Mouse (Mus musculus): ENCODE results near the gene Acsf2. TPM values are rescaled to one million over a fixed set of nuclear protein-coding genes. Genes with fewer than 3 reads are reported as not detected.

Gene Acsf2
- total RNA-seq, 2 experiments from 2014 or later, result 14.3 to 14.4 TPM

GRCm38 (mm10) chr11:94622162-94622561 is 20.5 kb upstream of the Acsf2 start:
- no peak overlapping the region for H3K4me3 ChIP-seq
- no peak overlapping the region for H3K27ac ChIP-seq
- DNase-seq (ENCODE audit: extremely low spot score in 1 of 2, low spot score in 2 of 2), result no peak
- no peak for TF ChIP-seq CTCF (IDR thresholded peaks at IDR 0.05)
- intact Hi-C loops (cut with DNase I), result no loop called here

DNA sequence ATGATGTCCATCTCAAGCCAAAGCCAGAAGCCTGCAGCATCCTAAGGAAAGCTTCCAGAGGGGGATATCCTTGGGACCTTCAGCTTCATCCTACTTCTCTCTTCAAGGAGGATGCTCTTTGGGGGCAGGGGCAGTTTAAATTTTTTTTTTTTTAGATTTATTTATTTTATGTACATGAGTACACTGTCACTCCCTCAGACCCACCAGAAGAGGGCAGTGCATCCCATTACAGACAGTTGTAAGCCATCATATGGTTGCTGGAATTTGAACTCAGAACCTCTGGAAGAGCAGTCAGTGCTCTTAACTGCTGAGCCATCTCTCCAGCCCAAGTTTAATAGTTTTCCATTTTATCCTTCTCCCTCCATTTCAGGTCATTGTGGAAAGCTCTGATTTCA is 19.8 kb upstream of the Acsf2 start:
- no peak overlapping the region for H3K27ac ChIP-seq
- peak; percentile 25 for TF ChIP-seq CTCF (IDR thresholded peaks at IDR 0.05)
- intact Hi-C loops (cut with DNase I), result no loop called here
- no peak overlapping the region for H3K4me3 ChIP-seq
- no peak for DNase-seq (ENCODE audit: extremely low spot score in 1 of 2, low spot score in 2 of 2)

DNA sequence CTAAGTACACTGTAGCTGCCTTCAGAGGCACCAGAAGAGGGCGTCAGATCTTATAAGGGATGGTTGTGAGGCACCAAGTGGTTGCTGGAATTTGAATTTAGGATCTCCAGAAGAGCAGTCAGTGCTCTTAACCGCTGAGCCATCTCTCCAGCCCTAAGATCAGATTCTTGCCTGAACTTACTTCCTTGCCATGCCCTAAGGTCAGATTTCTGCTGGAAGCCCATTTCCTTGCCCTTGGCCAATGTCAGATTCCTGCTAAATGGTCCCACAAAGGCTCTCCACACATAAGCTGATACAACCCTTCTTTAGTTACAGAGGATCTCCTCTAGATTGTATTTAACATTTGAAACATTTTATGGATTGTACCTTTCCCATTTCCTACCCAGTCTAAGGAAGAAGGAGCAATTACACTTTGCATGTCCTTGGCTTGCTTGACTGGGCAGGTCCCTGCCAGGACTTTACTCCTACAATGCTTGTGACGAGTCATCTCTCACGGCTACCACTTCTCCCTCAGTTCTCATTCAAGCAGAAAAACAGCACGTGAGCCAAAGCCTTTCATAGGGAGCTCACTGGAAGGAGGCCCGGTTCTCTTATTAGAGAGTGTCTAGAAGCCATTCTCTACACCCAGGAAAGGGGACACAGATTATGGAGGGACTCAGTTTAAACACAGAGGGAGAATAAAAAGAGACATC is 19.2 kb upstream of the Acsf2 start:
- DNase-seq (ENCODE audit: extremely low spot score in 1 of 2, low spot score in 2 of 2), result no peak
- Histone ChIP-seq H3K4me3 (no peak overlapping the region), H3K27ac (no peak overlapping the region)
- intact Hi-C loops (cut with DNase I), result no loop called here
- TF ChIP-seq CTCF (IDR thresholded peaks at IDR 0.05), result no peak; the same call in 1 of the 2 replicates

DNA sequence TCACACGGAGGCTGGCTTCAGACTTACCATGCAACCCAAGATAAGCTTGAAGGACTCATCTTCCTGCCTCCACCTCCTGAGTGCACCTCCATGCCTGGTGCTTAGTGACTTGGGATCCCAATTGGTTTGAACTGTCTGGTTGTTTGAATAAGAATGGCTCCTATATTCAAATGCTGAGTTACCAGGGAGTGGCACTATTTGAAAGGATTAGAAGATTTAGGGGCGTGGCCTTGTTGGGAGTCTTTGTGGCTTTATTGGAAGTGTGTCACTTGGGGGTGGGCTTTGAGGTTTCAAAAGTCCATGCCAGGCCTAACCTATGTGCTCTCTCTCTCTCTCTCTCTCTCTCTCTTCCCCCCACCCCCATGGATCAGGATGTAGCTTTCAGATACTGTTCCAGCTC is 16.0 kb upstream of the Acsf2 start:
- Histone ChIP-seq H3K27ac (no peak overlapping the region), H3K4me3 (no peak overlapping the region)
- TF ChIP-seq CTCF (IDR thresholded peaks at IDR 0.05), result no peak
- intact Hi-C loops (cut with DNase I), result loop anchor here (5.0 kb wide), 1 partner anchor 55 kb away; no protein-coding TSS in a partner anchor
- DNase-seq (ENCODE audit: extremely low spot score in 1 of 2, low spot score in 2 of 2), result no peak

GRCm38 (mm10) chr11:94615494-94615893 is 13.8 kb upstream of the Acsf2 start:
- TF ChIP-seq CTCF (IDR thresholded peaks at IDR 0.05), result no peak
- H3K27ac ChIP-seq, result no peak overlapping the region
- intact Hi-C loops (cut with DNase I), result loop anchor here (5.0 kb wide), 1 partner anchor 53 kb away; no protein-coding TSS in a partner anchor

GRCm38 (mm10) chr11:94614603-94615002 is 12.9 kb upstream of the Acsf2 start:
- no peak for DNase-seq (ENCODE audit: extremely low spot score in 1 of 2, low spot score in 2 of 2)
- TF ChIP-seq CTCF (IDR thresholded peaks at IDR 0.05), result no peak
- Histone ChIP-seq H3K27ac (no peak overlapping the region), H3K4me3 (no peak overlapping the region)
- intact Hi-C loops (cut with DNase I), result loop anchor here (5.0 kb wide), 1 partner anchor 52 kb away; no protein-coding TSS in a partner anchor

More at GRCm38 (mm10) chr11:94615494-94615893, 13.8 kb upstream of the Acsf2 start:
- DNase-seq (ENCODE audit: extremely low spot score in 1 of 2, low spot score in 2 of 2), result no peak
- no peak overlapping the region for H3K4me3 ChIP-seq

DNA sequence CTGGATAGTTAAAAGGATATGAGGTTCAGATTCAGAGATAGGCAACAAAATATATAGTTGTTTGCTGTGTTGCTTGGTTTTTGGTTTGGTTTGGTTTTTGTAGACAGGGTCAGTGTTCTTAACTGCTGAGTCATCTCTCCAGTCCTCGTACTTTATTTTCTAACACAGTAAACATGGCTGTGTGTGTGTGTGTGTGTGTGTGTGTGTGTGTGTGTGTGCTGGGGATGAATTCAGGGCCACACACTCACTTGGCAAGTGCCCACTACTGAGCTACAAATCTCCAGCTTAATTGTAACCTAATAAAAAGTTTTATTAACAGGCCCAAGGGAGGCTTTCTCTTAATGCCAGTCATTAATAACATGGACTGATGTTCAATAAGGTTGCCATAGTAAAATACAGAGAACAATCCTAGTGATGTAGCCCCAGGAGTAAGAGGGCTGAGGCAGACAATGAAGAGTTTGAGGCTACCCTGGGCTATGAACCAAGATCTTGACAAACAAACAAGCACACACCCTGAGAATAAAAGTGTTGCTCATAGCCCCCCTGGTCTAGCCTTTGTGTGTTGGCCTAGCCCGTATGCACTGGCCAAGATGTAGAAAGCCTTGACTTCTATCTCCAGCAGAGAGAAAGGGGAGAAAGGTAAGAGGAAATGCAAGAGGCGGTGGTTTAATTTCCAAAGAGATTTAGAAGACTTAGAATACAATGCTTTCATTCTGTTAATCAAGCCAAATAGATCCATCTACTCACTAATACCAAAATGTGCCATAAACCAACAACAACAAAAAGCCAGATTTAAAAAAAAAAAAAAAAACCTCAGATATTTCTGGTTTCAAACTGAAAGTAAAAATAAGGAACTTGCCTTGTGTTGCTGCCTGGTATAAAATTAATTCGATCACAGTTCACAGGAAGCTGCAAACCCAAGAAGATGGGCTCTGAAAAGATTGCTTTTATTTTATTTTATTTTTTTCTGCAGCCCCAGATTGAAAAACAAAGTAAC is 9.4 kb upstream of the Acsf2 start:
- Histone ChIP-seq H3K27ac (no peak overlapping the region), H3K4me3 (no peak overlapping the region)
- DNase-seq (ENCODE audit: extremely low spot score in 1 of 2, low spot score in 2 of 2), result no peak
- TF ChIP-seq CTCF (IDR thresholded peaks at IDR 0.05), result no peak
- intact Hi-C loops (cut with DNase I), result no loop called here

GRCm38 (mm10) chr11:94602356-94602955 is 785 bp upstream of the Acsf2 start:
- Histone ChIP-seq H3K4me3 (no peak overlapping the region), H3K27ac (no peak overlapping the region)
- intact Hi-C loops (cut with DNase I), result loop anchor here (5.0 kb wide), 1 partner anchor 35 kb away; the partner anchor contains the start of gene Chad
- no peak for DNase-seq (ENCODE audit: extremely low spot score in 1 of 2, low spot score in 2 of 2)
- no peak for TF ChIP-seq CTCF (IDR thresholded peaks at IDR 0.05)

- no peak for TF ChIP-seq CTCF (IDR thresholded peaks at IDR 0.05)
- intact Hi-C loops (cut with DNase I), result loop anchor here (5.0 kb wide), 1 partner anchor 33 kb away; the partner anchor contains the start of gene Chad
- no peak overlapping the region for H3K27ac ChIP-seq
- DNase-seq (ENCODE audit: extremely low spot score in 1 of 2, low spot score in 2 of 2), result no peak
- no peak overlapping the region for H3K4me3 ChIP-seq
These were observed 1.2 kb downstream of the Acsf2 start for GRCm38 (mm10) chr11:94600447-94600846.

DNA sequence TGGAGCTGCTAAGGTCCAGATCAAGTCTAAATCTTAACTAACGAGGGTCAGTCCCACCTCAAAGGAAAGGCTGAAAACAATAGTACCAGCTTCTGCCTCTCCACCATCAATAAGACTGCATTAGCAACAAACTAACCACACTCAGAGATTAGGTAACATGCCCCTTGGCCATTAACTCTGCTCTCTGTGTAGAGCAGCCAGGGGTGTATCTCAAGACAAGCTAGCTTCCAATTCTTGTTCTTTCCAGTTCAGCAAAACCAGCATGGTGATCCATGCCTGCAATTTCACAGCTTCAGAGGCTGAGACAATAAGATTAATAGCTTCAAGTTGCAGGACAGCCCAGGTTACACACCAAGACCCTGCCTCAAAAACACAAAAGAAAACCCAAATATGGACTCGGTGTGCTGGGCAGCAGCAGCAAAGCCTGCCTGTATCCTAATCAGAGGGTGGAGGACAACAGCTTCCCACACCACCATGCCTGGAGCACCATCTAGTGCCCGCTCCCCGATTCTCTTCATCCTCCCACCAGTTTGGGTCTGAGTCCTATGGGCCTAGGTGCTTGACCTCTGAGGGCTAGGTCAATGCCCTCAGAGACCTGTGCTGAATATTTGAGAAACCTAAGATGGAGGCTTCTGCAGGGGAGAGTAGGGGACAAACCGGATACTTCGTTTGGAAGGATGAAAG is 3.1 kb downstream of the Acsf2 start:
- DNase-seq (ENCODE audit: extremely low spot score in 1 of 2, low spot score in 2 of 2), result no peak
- Histone ChIP-seq H3K27ac (no peak overlapping the region), H3K4me3 (no peak overlapping the region)
- TF ChIP-seq CTCF (IDR thresholded peaks at IDR 0.05), result no peak; the same call in 1 of the 2 replicates
- intact Hi-C loops (cut with DNase I), result no loop called here

GRCm38 (mm10) chr11:94597319-94597718 is 4.4 kb downstream of the Acsf2 start:
- Histone ChIP-seq H3K4me3 (no peak overlapping the region), H3K27ac (no peak overlapping the region)
- intact Hi-C loops (cut with DNase I), result no loop called here
- no peak for TF ChIP-seq CTCF (IDR thresholded peaks at IDR 0.05)
- DNase-seq (ENCODE audit: extremely low spot score in 1 of 2, low spot score in 2 of 2), result no peak

Data from left cerebral cortex, adult 2 months (tissue).